Mouse (Mus musculus): ENCODE results near the gene Jmjd1c.
A peak's percentile ranks its signal among the peaks of the same experiment; 100 is the strongest.

The Jmjd1c gene

DNA sequence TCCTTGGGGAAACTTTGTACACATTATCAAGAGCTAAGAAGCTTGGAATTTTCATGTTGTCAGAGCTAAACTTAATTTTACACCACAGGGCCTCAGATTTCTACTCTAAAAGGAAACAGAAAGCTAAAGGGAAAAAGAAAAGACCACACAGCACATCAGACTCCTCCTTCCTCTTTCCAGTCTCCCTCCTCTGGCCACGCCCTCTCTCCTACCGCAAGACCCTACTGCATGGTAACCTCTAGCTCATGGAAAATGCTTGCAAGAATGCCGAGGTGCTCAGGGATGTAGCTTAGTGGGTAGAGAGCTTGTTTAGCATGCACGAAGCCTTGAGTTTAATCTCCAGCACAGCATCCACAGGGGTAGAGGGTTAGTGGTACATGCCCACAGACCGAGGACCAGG is 24.0 kb upstream of the Jmjd1c start:
- no peak for DNase-seq (ENCODE audit: low read depth, low spot score)

DNA sequence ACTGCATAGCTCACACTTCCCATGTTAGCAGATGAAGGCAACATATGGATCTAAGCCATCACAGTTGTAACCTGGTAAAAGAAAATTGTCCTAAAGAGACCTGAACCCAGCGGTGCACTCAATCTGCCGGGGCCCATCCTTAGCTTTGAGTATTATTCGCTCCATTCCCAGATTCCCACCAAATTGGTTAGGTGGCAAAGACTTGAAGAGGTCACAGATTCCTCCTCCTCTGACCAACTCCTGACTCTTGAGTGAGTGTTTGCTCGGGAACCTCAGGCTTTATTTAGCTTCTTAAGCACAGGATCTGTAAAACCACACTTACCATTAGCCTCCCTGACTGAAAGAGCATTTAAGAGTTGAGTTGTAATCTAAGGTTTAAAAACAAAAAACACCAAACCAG is 23.3 kb upstream of the Jmjd1c start:
- no peak for DNase-seq (ENCODE audit: low read depth, low spot score)

DNA sequence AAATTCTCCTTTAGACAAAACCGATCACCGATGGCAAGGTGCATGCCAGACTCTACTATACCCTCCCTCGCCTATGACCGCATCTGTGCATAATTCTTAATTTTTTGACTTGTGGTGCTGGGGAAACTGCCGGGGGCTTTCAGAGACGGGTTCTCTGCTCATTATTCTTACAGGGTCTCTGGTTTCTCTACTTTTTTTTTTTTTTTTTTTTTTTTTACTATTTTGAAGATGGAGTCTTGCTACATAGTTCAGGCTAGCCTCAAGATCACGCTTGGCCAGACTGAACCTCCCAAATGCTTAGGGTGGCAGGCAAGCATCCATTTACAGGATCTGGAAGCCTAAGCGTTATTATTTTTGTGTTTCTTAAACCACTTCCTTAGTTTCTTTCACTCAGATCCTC is 22.3 kb upstream of the Jmjd1c start:
- no peak for DNase-seq (ENCODE audit: low read depth, low spot score)

DNA sequence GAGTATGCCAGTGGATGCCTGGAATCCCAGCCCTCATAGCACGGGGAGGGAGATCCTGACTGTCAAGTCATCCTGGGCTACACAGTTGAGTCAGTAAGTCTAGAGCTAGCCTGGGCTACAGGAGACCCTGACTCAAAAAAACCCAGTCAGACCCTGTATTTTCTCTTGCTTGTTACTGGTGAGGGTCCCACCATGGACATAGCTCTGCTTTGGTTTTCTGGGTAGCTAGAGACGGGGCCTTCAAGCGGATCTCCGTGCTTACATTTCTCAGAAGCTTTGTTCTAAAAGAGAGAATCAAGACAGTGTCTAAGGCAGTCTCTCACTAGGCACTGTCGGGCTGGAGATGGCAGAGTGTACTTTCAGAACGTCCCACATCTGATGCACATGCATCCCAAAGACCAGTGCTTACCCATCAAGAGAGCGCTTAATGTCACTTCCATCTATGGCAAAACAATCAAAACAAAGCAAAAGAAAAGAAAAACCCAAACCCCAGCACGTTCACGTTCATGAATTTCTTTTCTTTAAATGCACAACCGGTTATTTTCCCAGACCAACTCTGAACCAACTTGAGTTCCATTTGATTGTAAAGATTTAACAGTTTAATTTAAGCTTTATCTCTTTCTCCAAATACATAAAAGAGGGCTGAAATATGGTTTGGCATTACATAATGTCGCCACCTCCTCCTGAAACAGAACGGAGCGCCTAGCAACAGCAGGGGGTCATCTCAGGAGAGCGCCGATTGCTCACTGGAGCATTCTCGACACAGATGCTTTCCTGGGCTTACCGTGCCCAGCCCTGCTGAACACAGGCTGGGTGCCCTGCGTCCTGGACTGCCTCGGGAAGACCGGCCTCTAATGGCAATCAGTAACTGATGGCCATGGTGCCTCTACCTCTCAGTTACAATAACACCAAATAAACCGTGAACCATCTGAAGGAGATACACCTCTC is 19.7 kb upstream of the Jmjd1c start:
- DNase-seq (ENCODE audit: low read depth, low spot score) = no peak

DNA sequence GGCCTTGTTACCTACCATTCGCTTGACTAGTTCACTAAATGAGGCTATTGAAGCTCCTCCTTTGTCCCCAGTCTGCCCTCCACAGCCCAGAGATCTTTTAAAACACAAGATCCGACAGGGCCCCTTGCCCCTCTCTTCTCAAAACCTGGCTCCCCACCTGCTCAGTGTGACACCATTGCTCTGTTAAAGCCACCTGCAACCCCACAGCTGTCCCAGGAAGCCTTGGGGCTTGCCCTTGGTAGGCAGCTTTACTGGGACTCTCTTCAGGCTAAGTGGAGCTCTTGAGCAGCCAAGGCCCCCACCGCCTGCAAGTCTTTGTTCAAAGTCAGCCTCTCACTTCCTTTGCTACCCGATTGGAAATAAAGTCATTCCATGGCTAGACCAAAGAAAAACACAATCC is 16.9 kb upstream of the Jmjd1c start:
- DNase-seq (ENCODE audit: low read depth, low spot score) = no peak

DNA sequence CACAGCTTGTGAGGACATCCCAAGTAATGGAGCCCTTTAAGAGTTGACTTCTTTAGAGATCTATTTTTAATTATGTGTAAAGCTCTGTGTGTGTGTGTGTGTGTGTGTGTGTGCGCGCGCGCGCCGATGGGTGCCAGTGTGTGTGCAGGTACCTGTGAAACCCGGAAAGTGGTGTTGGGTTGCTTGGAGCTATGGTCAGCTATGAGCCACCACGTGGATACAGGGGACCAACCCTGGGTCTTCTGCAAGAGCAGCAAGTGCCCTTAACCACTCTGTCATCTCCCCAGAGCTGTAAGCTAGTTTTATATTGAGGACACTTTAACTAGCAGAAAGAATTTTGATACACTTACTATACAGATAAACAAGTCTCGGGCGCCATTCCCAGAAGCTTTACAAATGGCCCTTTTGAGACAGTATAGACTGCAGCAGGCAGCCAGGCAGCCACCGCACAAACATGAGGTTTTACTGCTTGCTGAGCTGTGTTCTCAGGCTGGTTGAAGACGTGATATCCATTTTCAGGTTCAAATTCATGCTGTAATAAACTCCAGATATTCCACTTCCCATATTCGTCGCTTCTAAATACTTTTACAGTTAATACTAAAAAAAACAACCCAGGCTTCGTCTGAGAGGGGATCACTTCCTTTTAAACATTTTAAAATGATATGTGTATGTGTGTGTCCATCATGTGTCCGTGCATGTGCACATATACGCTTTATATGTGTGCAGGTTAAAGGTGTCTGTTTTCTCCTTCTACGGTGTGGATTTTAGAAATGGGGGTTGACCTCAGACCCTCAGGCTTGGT is 14.5 kb upstream of the Jmjd1c start:
- no peak for DNase-seq (ENCODE audit: low read depth, low spot score)

DNA sequence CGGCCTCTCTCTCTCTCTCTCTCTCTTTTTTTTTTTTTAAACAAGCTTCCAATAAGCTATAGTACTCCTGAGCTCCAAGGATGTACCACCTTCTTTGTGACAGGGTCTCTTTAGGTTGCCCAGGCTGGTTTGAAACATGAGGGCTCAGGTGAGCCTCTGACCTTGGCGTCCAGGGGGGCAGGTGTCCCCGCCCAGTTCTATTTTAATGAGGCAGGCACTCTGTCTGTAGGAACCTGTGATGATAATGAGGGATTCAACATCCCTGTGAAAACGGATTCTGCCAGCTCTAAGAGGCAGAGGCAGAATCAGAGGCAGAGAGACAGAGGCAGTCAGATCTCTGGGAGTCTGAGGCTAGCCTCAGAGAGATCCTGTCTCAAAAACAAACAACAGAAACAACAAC is 13.4 kb upstream of the Jmjd1c start:
- no peak for DNase-seq (ENCODE audit: low read depth, low spot score)

DNA sequence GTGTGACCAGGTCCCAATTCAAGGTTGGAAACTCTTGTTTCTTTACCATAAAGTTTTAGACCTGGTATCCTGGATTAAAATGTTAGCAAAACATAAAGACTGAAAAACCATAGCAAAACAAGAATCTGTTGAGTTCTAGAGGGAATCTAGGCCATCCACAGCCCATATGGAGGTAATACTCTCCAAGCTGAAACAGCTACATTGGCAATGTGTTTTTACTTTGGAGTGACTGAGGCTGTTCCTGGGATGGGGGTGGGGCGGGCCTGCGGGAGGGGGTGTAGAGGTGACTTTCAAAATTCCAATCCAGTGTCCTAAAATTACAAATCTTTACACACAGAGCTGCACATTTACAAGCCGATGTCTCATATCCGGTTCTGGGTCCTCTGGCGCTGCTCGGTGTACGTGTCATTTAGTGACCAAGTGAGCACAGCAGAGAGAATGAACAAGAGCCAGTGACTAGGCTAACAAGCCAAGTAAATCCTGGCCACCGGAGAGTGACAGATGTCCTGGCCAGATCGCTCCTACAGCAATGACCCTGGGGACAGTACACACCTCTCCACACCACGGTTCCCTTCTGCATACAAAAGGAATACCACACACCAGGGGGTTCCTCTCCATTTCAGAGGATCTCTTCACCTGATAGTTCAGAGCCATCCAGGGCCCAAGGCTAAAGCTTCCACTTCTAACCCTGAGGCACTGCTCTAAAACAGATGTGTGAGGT is 12.3 kb upstream of the Jmjd1c start:
- DNase-seq (ENCODE audit: low read depth, low spot score) = peak; percentile 62

DNA sequence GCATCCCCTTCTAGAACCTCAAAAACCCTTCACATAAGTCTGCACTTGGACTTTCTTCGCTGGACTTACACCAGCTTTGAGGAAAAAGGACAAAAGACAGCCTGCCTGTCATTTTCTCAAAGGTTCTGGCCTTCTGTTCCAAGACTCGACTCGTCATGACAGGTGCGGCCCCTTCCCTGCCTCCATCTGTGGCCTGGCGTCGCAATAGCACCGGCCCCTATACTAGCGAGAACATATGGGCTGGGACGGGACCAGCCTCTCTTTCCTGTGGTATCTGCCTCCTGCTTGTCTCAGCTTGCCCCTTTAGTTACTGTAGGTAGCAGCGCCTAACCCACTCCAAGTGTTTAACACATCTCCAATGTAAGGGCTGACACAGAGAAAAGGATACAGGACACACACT is 10.8 kb upstream of the Jmjd1c start:
- no peak for DNase-seq (ENCODE audit: low read depth, low spot score)

DNA sequence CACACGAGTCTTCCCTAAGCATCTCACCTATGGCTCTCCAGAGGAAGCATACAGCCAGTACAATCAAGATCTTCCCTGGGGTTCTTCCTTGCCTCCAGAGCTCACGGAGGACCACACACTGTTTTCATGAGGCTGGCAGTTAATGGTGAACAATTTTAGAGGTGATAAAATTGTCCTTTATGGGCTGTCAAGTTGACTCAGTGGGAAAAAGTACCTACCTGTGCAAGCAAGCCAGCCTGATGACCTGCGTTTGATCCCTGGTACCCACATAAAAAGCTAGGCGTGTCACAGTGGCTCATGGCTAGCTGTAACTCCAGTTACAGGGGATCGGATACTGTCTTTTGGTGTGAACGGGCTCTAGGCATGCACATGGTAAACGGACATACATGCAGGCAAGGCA is 10.0 kb upstream of the Jmjd1c start:
- no peak for DNase-seq (ENCODE audit: low read depth, low spot score)

DNA sequence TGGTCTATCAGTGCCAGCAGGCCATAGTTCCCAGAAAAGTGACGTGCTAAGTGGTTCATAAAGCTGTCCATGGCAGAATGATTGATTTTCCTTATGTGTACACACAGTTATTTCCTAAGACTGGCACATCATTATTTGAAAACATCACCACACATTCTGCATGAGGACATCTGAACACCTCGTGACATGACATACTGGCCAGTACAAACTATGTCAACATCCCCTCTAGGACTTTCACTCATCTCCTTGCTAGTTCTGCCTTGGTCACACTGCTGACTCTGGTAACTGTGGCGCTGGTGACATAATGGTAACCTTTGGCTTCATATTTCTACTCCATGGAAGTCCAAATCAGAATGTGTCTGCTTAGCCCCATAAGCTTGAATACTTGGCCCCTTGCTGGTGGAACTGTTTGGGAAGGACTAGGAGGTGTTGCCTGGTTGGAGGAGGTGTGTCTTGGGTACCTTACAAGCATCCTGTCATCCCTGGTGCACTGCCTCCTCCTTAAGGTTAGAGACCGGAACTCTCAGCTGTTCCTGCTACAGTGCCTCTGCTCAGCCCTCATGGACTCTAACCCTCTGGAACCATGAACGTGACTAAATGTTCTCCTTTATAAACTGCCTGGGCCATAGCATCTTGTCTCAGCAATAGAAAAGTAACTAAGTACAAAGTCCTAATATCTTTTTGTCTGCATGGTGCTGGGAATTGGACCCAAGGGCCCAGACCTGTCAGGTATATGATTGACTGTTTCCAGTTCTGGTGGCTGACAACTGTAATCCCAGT is 8.3 kb upstream of the Jmjd1c start:
- DNase-seq (ENCODE audit: low read depth, low spot score) = no peak

DNA sequence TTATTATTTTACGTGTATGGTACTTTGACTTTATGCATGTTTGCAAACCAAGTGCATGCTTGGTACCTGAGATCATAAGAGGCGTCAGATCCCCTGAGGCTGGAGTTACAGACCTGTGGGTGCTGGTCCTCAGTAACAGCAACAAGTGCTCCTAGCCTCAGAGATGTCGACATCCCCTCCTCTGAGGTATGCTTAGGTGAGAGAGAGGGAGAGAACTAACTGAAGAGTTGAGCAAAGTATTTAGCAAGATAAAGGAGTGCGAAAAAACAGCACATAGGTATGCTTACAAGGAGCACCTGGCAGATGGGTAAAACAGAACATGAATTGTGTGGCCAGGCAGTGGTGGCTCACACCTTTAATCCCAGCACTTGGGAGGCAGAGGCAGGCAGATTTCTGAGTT is 5.3 kb upstream of the Jmjd1c start:
- no peak for DNase-seq (ENCODE audit: low read depth, low spot score)

DNA sequence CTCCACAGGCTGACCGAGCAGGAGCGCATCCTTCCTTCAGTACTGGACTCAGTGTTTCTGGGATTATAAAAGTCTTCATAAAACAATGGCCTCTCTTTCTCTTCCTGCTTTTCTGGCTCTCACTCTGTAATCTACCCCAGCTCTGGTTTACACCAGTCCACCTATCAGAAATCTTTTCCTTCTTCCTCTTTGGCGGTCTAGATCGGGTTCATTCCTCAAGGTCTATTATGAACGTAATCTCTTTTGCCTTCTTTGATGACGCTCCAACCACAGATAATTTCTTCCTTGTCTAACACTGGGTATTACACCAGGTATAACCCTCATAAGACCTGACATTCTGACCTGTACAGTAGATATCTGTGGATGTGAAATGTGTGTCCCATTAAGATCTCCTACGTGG is 1.0 kb upstream of the Jmjd1c start:
- no peak for DNase-seq (ENCODE audit: low read depth, low spot score)

DNA sequence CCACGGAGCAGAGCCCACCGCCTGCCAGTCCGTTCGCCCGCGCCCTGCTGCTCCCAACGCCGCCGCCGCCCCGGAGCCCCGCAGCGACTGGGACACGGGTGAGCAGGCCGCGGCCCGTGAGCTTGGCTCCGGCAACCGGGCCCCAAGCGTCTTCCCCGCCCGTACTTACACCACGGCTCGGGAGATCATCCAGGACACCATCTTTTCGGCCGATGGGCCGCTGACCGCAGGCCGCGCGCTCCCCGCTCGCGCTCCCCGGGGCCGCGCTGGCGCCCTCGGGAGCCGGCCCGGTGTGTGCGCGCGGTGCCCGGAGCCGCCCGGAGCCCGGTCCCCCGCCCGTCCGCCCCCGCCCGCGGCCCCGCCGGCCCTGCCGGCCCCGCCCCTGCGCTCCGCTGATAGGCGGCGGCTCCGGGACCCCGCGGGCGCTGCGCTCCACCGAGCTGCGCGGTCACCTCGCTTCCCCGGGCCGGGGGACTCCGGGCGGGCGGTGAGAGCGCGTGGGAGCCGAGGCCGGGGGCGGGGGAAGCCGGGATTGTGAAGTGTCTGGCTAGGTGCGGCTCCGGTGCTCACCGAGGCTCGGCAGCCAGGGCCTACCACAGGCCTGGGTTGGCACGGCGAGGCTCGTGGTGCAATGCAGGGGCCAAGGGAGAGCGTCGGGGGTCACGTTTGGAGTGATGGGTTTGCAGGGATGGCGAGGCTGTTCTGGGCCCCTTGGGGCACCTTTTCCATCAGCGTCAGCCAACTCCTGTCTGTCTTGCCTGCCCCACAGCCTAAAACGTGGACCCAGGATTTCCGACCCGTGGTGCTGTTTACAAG is 904 bp downstream of the Jmjd1c start, which contains the start of gene Reep3:
Reep3 (minus strand) TSS at position 325 of the 816 bp plus-strand sequence.
- DNase-seq (ENCODE audit: low read depth, low spot score) = peak; percentile 65

DNA sequence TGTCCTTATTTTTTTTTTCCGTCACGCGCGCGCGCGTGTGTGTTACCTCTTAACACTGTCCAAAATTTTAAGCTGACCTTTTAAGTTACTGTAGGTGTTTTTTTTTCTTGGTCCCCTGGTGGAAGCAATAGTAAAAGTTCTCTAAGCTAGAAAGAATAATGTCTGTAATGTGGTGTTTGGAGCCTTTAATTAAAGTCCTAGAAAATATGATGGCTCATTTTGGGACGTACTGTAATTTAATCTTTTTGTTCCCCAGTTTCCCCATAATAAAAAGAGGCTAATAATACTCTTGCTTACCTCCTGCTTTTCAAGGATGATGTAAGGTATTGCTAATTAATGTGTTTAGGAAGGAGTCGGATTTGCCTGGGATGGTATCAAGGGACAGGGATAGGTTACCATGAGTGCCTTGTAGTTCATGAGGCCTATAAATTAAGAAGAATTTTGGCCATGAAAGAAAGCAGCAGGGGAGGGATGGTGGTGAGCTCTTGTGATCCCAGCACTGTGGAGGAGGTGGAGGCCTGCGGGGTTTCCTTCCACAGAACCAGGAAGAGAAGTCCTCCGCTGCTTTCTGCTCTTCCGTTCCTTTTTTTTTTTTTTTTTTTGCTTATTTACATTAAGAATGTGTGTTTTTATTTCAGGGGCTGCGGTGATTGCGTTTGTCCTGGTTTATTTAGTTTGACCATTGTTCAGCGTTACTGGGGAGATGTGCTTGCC is 1.7 kb downstream of the Jmjd1c start:
- DNase-seq (ENCODE audit: low read depth, low spot score) = peak; percentile 60

DNA sequence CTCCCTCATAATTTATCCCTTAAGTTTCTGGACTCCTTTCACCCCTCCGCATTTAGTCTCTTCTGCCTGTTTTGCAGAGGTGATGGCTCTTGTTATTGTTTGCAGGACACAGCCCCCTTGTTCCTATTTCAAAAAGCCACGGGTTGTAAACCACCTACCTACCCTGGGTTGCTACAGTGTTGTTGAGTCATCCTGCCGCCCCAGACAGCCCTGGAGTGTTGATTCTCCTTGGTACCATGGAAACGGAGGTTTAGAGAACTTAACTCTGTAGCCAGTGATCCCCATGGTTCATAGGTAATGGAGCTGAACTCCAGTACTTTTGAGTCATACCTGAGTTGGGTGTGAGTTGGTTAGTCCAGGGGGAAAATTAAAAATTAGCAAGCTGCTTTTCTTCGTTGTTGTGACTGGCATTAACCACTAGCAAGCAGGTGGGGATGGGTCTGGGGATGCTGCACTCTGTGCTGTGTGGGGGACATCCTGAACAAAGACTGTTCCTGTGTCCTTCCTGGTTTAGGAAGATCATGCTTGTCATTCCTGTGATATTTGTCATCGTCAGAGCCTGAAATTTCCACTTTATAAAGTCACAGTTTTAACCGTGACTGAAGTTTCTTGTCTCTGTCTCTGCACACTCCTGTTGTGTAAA is 2.6 kb downstream of the Jmjd1c start:
- peak; percentile 78 for DNase-seq (ENCODE audit: low read depth, low spot score)

DNA sequence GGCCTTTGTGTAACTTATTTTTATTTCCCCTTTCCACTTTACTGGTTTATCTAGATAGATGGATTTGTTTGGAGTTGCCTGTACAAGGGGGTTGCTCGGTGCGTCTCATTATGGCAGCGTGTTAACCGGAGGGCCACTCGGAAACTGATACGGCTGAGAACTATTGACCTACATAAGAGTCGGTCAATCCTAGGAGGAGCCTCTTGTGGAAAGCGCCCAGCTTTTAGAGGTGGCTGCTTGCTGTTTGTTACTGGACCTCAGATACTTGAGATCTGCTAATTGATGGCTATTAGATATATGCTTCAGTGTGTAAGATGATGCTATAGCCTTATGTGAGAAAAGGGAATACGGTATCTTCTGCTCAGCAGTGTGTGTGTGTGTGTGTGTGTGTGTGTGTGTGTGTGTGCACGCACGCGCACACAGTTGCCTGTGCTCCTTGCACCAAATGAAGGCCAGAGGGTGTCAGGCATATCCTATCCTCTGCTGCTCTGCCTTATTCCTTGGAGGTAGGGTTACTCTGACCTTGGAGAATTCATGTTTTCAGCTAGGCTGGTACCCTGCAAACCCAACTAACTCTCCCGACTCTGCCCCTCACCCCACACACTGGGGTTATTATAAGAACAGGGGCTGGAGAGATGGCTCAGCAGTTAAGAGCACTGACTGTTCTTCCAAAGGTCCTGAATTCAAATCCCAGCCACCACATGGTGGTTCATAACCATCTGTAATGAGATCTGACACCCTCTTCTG is 3.4 kb downstream of the Jmjd1c start:
- no peak for DNase-seq (ENCODE audit: low read depth, low spot score)

DNA sequence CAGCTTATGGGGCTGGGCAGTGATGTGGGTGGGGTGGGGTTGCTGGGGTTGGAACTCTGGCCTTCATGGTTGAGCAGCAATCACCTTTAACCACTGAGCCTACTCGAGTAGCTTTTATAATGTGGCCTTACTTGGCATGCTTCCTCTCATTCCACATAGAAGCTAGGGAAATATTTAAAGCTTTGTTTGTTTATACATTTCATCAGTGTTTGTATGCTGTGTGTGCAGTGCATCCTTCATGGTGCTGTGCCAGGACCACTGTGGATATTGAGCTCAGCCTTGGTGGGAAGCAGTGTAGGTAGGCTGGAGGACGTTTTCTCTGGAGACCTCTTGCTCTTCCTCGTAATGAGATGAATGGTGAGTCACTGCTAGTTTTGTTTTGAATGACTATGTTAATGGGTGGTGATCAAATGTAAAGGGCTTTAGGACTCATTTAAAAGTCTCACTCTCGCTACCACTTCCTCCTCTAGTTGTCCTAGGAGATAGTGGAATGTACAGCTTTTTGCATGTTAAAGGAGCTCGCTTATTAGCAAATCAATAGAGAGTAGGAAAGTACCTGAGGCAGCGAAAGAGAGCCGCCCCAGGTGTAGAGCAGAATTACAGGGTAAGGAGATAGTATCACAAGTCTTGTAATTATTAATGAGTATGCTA is 4.2 kb downstream of the Jmjd1c start:
- peak; percentile 45 for DNase-seq (ENCODE audit: low read depth, low spot score)
